Mouse (Mus musculus) midbrain, postnatal 0 days (tissue): ENCODE measurements around the gene Sergef. TPM values are rescaled to one million over a fixed set of nuclear protein-coding genes. Genes with fewer than 3 reads are reported as not detected.

Experiments used
- ATAC-seq: fragments of 200-750 bp; cut with Nextera tagmentation; 2 replicates; pipeline ENCODE4 v1.8.0; 2017; ENCODE audit warnings: moderate number of reproducible peaks, mild to moderate bottlenecking, moderate TSS enrichment, moderate library complexity; ENCODE audit not compliant: low FRiP score
- DNase-seq: peaks from one replicate; pipeline ENCODE4 v3.0.0-alpha.2; 2015; ENCODE audit warnings: low spot score
- H3K27ac ChIP-seq: fragments of 300-500 bp; sonication (generic); 2 replicates; pipeline ENCODE4 v1.5.1; 2014; ENCODE audit warnings: low read depth, mild to moderate bottlenecking, low read length, mixed read lengths
- H3K27me3 ChIP-seq: fragments of 300-500 bp; sonication (generic); 2 replicates; pipeline ENCODE4 v1.6.1; 2014; ENCODE audit warnings: low read length, control low read depth, mixed read lengths; ENCODE audit not compliant: insufficient read depth
- H3K36me3 ChIP-seq: fragments of 300-500 bp; sonication (generic); 2 replicates; pipeline ENCODE4 v1.6.1; 2014; ENCODE audit warnings: low read length, control low read depth, mixed read lengths; ENCODE audit not compliant: insufficient read depth
- H3K4me1 ChIP-seq: fragments of 300-500 bp; sonication (generic); 2 replicates; pipeline ENCODE4 v1.6.1; 2014; ENCODE audit warnings: mild to moderate bottlenecking, control low read depth, antibody characterized with exemption, low read length, mixed read lengths; ENCODE audit not compliant: insufficient read depth
- H3K4me2 ChIP-seq: fragments of 300-500 bp; sonication (generic); 2 replicates; pipeline ENCODE4 v1.6.1; 2014; ENCODE audit warnings: low read depth, mild to moderate bottlenecking, low read length, mixed read lengths; ENCODE audit not compliant: poor library complexity, severe bottlenecking
- H3K4me3 ChIP-seq: fragments of 300-500 bp; sonication (generic); 2 replicates; pipeline ENCODE4 v1.5.1; 2014; ENCODE audit warnings: low read depth, mild to moderate bottlenecking, low read length, moderate library complexity
- H3K9ac ChIP-seq: fragments of 300-500 bp; sonication (generic); replicated peaks from 2 replicates; pipeline ENCODE4 v1.6.1; 2014; ENCODE audit warnings: mild to moderate bottlenecking, low read length, moderate library complexity, mixed read lengths; ENCODE audit not compliant: poor library complexity, severe bottlenecking
- H3K9me3 ChIP-seq: fragments of 300-500 bp; sonication (generic); 2 replicates; pipeline ENCODE4 v1.6.1; 2016; ENCODE audit warnings: low read length, control low read depth
- CTCF ChIP-seq: IDR thresholded peaks from 2 replicates; pipeline ENCODE4 v1.5.1; 2016; ENCODE audit warnings: antibody characterized with exemption, mild to moderate bottlenecking
- WGBS: fragments of 180-500 bp; shearing (Covaris S2); extraction: QIAGEN DNeasy Blood & Tissue Kit; methylation state at CpG from one replicate; pipeline ENCODE4 v1.1.7; 2014; 5-methylcytosine and 5-hydroxymethylcytosine counted together
- polyA plus RNA-seq: library from polyadenylated mRNA; unstranded; fragments of >200 nt; fragmentation: Nextera tagmentation; extraction: Ambion mirVana; gene quantifications from 2 replicates; pipeline ENCODE4 v1.2.1, GENCODE M21; 2015
- total RNA-seq: library from RNA; depleted of rRNA; stranded (reverse); fragments of >200 nt; gene quantifications from 2 replicates; pipeline ENCODE4 v1.2.3, GENCODE M21; 2014

Gene Sergef
- total and polyA plus RNA-seq, 2 experiments from 2014 or later: 47.5 to 50.9 TPM

DNA sequence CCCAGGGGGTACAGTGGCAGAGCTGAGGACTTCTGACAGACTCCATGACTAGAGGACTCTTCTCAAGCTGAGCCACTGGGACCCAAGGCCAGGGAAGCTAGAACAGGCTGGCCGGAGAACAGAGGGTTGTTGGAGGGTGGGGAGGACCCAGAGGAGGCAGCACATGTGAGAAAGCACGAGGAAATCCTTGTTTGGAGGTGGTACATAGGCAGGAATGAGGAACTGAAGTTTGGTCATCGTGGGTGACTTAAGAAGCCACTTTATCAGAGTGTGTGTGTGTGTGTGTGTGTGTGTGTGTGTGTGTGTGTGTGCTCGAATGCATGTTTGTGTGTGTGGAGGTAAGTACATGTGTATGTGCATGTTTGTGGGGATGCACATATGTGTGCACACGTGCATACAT, 108.3 kb downstream of the Sergef start:
- 86% methylated on average over 5 of the region's 5 CpGs for WGBS
- TF ChIP-seq CTCF: no peak
- DNase-seq (no peak), ATAC-seq (no peak)
- Histone ChIP-seq H3K4me2 (no peak overlapping the region), H3K9ac (no peak overlapping the region), H3K4me1 (peaks cover 9% of the 10 kb centered on the region; the same call in 1 of the 2 replicates), H3K36me3 (no peaks in the 10 kb centered on the region), H3K4me3 (no peak overlapping the region), H3K9me3 (no peaks in the 10 kb centered on the region), H3K27ac (no peak overlapping the region), H3K27me3 (no peaks in the 10 kb centered on the region)

- TF ChIP-seq CTCF: peak; percentile 35
- ATAC-seq (no peak; the same call in 1 of the 2 replicates), DNase-seq (peak; percentile 50)
- H3K9me3 ChIP-seq: no peaks in the 10 kb centered on the region
- H3K4me3 ChIP-seq: no peak overlapping the region
- H3K4me1 ChIP-seq: peaks cover 6% of the 10 kb centered on the region; the same call in 1 of the 2 replicates
- H3K27ac ChIP-seq: 0 out of 2 replicates have a peak overlapping the region, but pooled peaks have one; percentile 12
- no peaks in the 10 kb centered on the region for H3K36me3 ChIP-seq
- no peak overlapping the region for H3K4me2 ChIP-seq
- H3K9ac ChIP-seq: no peak overlapping the region
- H3K27me3 ChIP-seq: no peaks in the 10 kb centered on the region
- 39% methylated on average over 8 of the region's 8 CpGs for WGBS
These were observed 109.7 kb downstream of the Sergef start for GRCm38 (mm10) chr7:46529930-46530329.

- DNase-seq: no peak
- no peaks in the 10 kb centered on the region for H3K9me3 ChIP-seq
- TF ChIP-seq CTCF: no peak
These were observed 110.3 kb downstream of the Sergef start for GRCm38 (mm10) chr7:46529259-46529658.

GRCm38 (mm10) chr7:46526665-46527154, 112.9 kb downstream of the Sergef start:
- Histone ChIP-seq H3K9ac (no peak overlapping the region), H3K27ac (no peak overlapping the region), H3K4me2 (no peak overlapping the region), H3K4me3 (no peak overlapping the region), H3K9me3 (no peaks in the 10 kb centered on the region), H3K4me1 (peaks cover 6% of the 10 kb centered on the region; the same call in 1 of the 2 replicates), H3K36me3 (no peaks in the 10 kb centered on the region), H3K27me3 (no peaks in the 10 kb centered on the region)
- WGBS: 61% methylated on average over 6 of the region's 6 CpGs
- DNase-seq: no peak
- no peak for TF ChIP-seq CTCF
- ATAC-seq: no peak

More at GRCm38 (mm10) chr7:46529259-46529658, 110.3 kb downstream of the Sergef start:
- no peaks in the 10 kb centered on the region for H3K36me3 ChIP-seq
- no peak overlapping the region for H3K4me2 ChIP-seq
- peaks cover 6% of the 10 kb centered on the region; the same call in 1 of the 2 replicates for H3K4me1 ChIP-seq
- no peaks in the 10 kb centered on the region for H3K27me3 ChIP-seq
- no peak overlapping the region for H3K4me3 ChIP-seq
- H3K27ac ChIP-seq: no peak overlapping the region
- 87% methylated on average over 5 of the region's 5 CpGs for WGBS
- no peak for ATAC-seq
- H3K9ac ChIP-seq: 0 out of 2 replicates have a peak overlapping the region, but pooled peaks have one; percentile 4

DNA sequence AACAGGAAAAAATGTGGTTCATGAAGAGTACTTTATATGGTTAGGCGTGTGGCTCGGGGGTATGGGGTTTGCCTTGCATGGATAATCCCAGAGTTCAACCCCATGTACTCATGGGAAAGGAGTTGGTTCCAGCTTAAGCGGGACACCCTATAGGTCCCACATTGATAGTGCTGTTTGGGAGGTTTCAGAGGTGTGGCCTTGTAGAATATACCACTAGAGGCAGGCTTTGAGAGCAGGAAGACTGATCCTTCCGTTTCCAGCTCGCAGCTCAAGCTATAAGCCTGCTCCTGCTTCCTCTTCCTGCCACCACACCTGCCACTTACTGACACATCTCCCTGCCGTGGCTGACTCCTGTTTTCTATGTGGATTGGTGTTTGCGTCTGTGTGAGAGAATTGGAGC, 116.4 kb downstream of the Sergef start:
- H3K27me3 ChIP-seq: no peaks in the 10 kb centered on the region
- H3K27ac ChIP-seq: no peak overlapping the region
- ATAC-seq (no peak), DNase-seq (no peak)
- H3K9ac ChIP-seq: no peak overlapping the region
- no peaks in the 10 kb centered on the region for H3K9me3 ChIP-seq
- H3K4me1 ChIP-seq: peaks cover 5% of the 10 kb centered on the region; the same call in 1 of the 2 replicates
- no peak overlapping the region for H3K4me3 ChIP-seq
- TF ChIP-seq CTCF: peak; percentile 8; the same call in 1 of the 2 replicates
- H3K4me2 ChIP-seq: no peak overlapping the region
- WGBS: 84% methylated on average over 7 of the region's 7 CpGs
- no peaks in the 10 kb centered on the region for H3K36me3 ChIP-seq

- H3K36me3 ChIP-seq: no peaks in the 10 kb centered on the region
- H3K4me1 ChIP-seq: peaks cover 5% of the 10 kb centered on the region; the same call in 1 of the 2 replicates
- H3K27me3 ChIP-seq: no peaks in the 10 kb centered on the region
- no peak for TF ChIP-seq CTCF
- H3K9me3 ChIP-seq: no peaks in the 10 kb centered on the region
- WGBS: 95% methylated on average over 17 of the region's 17 CpGs
- no peak overlapping the region for H3K9ac ChIP-seq
- no peak for ATAC-seq
- H3K4me2 ChIP-seq: no peak overlapping the region
- no peak for DNase-seq
- H3K27ac ChIP-seq: no peak overlapping the region
- no peak overlapping the region for H3K4me3 ChIP-seq
These were observed 117.8 kb downstream of the Sergef start for GRCm38 (mm10) chr7:46521794-46522193.
